Mouse (Mus musculus) bone marrow, adult 2 months (tissue): ENCODE measurements around the gene Minar1.

Experiments used
- CTCF ChIP-seq: fragments of 200-500 bp; IDR thresholded peaks from 2 replicates; pipeline ENCODE4 v1.5.1; 2011; ENCODE audit warnings: low read length, control low read depth; ENCODE audit not compliant: control insufficient read depth, insufficient read depth
- POLR2A ChIP-seq: fragments of 200-500 bp; IDR thresholded peaks from 2 replicates; pipeline ENCODE4 v1.6.1; 2011; ENCODE audit warnings: low read depth, mild to moderate bottlenecking, control low read depth, low read length, borderline replicate concordance; ENCODE audit not compliant: control insufficient read depth

GRCm38 (mm10) chr9:89606256-89606655 lies 16.7 kb downstream of the Minar1 start:
- TF ChIP-seq POLR2A = no peak
- TF ChIP-seq CTCF = no peak
